Mouse (Mus musculus) G1E-ER4 (cell line): ENCODE results near the gene Gm3139. TPM values are rescaled to one million over a fixed set of nuclear protein-coding genes. Genes with fewer than 3 reads are reported as not detected.
"Not testable (repeated sequence)": the region's sequence is repeated elsewhere in the genome, so short reads cannot be mapped to it uniquely, and the experiment has no call there.

Experiments used
- GATA1 ChIP-seq: IDR thresholded peaks from one replicate; pipeline ENCODE4 v1.8.0; 2012; ENCODE audit warnings: low read length, inconsistent platforms
- polyA plus RNA-seq: library from polyadenylated mRNA; stranded (reverse); fragments of >175 nt; gene quantifications from 2 replicates; pipeline ENCODE4 v1.2.3, GENCODE M21; 2012

Gm3139 gene
- polyA plus RNA-seq = not detected in 2 replicates

DNA sequence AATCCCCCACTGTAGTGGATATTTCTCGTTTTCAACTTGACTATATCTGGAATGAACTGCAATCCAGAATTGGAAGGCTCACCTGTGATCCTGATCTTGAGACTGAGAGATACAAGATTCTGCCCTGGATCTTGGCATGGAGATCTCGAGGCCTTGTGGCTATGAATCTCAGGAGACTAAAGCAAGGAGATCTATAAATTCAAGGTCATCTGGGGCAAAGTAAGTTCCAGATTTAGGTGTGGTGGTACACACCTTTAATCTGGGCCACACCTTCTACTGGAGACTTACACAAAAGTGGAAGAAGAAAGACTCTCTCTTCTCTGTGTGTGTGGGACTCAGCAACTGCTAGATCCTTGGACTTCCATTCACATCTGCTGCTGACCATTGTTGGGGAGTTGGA, at the start of gene Gm3139:
Gene Gm3139 (plus strand): TSS at position 301 of the 400 bp plus-strand sequence.
- not testable (repeated sequence) for TF ChIP-seq GATA1

Other genes starting within 250 kb of the Gm3139 start
- not detected in 2 replicates for gene A430089I19Rik, start 219.5 kb upstream of the Gm3139 start, polyA plus RNA-seq
- not detected in 2 replicates for gene Gm6502, start 211.9 kb upstream of the Gm3139 start, polyA plus RNA-seq
- gene AA792892, start 186.5 kb upstream of the Gm3139 start, polyA plus RNA-seq = not detected in 2 replicates
- not detected in 2 replicates for gene Gm7682, start 80.5 kb upstream of the Gm3139 start, polyA plus RNA-seq
- gene Gm3147, start 90.1 kb downstream of the Gm3139 start, polyA plus RNA-seq = not detected in 2 replicates
- not detected in 2 replicates for gene Gm6509, start 97.7 kb downstream of the Gm3139 start, polyA plus RNA-seq
- not detected in 2 replicates for gene Gm6205, start 122.1 kb downstream of the Gm3139 start, polyA plus RNA-seq